Mouse (Mus musculus): ENCODE data around the gene Ltbp2.

GRCm38 (mm10) chr12:84806726-84807125, 69.6 kb downstream of the Ltbp2 start:
- TF ChIP-seq GATA1 (IDR thresholded peaks at IDR 0.05; ENCODE audit: low read length) = no peak
- TF ChIP-seq TAL1 (IDR thresholded peaks at IDR 0.05; ENCODE audit: low read length) = no peak
